Mouse (Mus musculus) hindbrain, embryonic 11.5 days (tissue): Measurements from ENCODE around the gene Nsun4. TPM values are rescaled to one million over a fixed set of nuclear protein-coding genes. Genes with fewer than 3 reads are reported as not detected.

Experiments used
- ATAC-seq: fragments of 200-750 bp; cut with Nextera tagmentation; 2 replicates; pipeline ENCODE4 v1.8.0; 2017; ENCODE audit warnings: mild to moderate bottlenecking, moderate TSS enrichment, moderate library complexity; ENCODE audit not compliant: low FRiP score
- DNase-seq: peaks from one replicate; pipeline ENCODE4 v3.0.0-alpha.2; 2015; ENCODE audit warnings: low spot score
- H3K27ac ChIP-seq: fragments of 300-500 bp; sonication (generic); 2 replicates; pipeline ENCODE4 v1.5.1; 2014; ENCODE audit warnings: mild to moderate bottlenecking, low read depth, low read length
- H3K27me3 ChIP-seq: fragments of 300-500 bp; sonication (generic); 2 replicates; pipeline ENCODE4 v1.6.1; 2014; ENCODE audit warnings: mild to moderate bottlenecking, low read length, moderate library complexity, mixed read lengths; ENCODE audit not compliant: control insufficient read depth, insufficient read depth
- H3K36me3 ChIP-seq: fragments of 300-500 bp; sonication (generic); 2 replicates; pipeline ENCODE4 v1.6.1; 2014; ENCODE audit warnings: mild to moderate bottlenecking, low read length, moderate library complexity, mixed read lengths; ENCODE audit not compliant: control insufficient read depth, insufficient read depth
- H3K4me1 ChIP-seq: fragments of 300-500 bp; sonication (generic); replicated peaks from 2 replicates; pipeline ENCODE4 v1.6.1; 2014; ENCODE audit warnings: low read length, mixed read lengths; ENCODE audit not compliant: control insufficient read depth, insufficient read depth
- H3K4me2 ChIP-seq: fragments of 300-500 bp; sonication (generic); replicated peaks from 2 replicates; pipeline ENCODE4 v1.6.1; 2014; ENCODE audit warnings: mild to moderate bottlenecking, low read depth, low read length
- H3K4me3 ChIP-seq: fragments of 300-500 bp; sonication (generic); 2 replicates; pipeline ENCODE4 v1.5.1; 2014; ENCODE audit warnings: low read depth, low read length
- H3K9ac ChIP-seq: fragments of 300-500 bp; sonication (generic); 2 replicates; pipeline ENCODE4 v1.6.1; 2014; ENCODE audit warnings: low read depth, low read length
- H3K9me3 ChIP-seq: fragments of 300-500 bp; sonication (generic); 2 replicates; pipeline ENCODE4 v1.6.1; 2016; ENCODE audit warnings: low read length; ENCODE audit not compliant: control insufficient read depth
- WGBS: fragments of 180-500 bp; shearing (Covaris S2); extraction: QIAGEN DNeasy Blood & Tissue Kit; methylation state at CpG from one replicate; pipeline ENCODE4 v1.1.7; 2014; 5-methylcytosine and 5-hydroxymethylcytosine counted together
- polyA plus RNA-seq: library from polyadenylated mRNA; unstranded; fragments of >200 nt; fragmentation: Nextera tagmentation; extraction: Ambion mirVana; gene quantifications from 2 replicates; pipeline ENCODE4 v1.2.1, GENCODE M21; 2014

The Nsun4 gene
- polyA plus RNA-seq, 1 experiment from 2014 or later = 19.3 TPM

DNA sequence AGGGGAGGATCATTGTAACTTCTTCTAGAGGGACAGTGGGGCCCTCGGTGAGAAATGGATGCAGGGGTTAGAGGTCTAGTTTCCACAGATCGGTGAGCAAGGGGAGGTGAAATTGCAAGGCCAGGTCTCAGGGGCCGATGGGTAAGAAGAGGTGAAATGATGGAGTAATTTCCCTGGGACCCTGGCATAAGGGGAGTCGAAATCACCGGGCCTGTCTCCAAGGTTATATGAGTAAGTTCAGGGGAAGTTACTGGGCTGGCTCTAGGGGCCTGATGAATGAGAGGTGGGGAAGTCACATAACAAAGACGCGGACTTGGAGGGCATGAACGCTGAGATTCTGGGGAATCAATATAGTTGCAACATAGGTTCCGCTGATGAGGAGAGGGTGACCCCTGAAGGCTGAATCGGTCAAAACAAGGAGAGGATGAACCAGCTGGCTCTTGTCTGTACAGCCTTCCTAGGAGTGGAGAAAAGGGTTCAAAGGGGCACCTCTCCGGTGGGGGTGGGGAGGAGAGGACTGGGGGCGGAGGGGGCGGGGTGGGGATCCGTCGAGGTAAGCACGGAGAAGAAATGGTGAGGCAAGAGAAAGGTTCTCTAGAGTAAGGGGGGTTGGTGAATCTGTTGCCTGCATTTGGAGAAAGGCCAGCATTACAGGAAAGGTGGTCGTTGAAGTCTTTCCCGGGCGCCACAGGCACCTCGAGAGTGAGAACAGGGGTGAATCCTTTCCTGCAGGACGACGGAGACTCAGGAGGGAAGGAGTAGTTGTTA lies 966 bp downstream of the Nsun4 start:
- Histone ChIP-seq H3K36me3 (no peaks in the 10 kb centered on the region), H3K9ac (peak overlapping the region; percentile 58), H3K27me3 (no peaks in the 10 kb centered on the region), H3K4me2 (peak overlapping the region; percentile 57), H3K4me3 (peak overlapping the region; percentile 61), H3K4me1 (0 out of 2 replicates have a peak, but pooled peaks cover 4% of the 10 kb centered on the region), H3K9me3 (no peaks in the 10 kb centered on the region), H3K27ac (peak overlapping the region; percentile 87)
- DNase-seq (peak; percentile 59), ATAC-seq (peak; percentile 49)
- 10% methylated on average over 22 of the region's 22 CpGs for WGBS

DNA sequence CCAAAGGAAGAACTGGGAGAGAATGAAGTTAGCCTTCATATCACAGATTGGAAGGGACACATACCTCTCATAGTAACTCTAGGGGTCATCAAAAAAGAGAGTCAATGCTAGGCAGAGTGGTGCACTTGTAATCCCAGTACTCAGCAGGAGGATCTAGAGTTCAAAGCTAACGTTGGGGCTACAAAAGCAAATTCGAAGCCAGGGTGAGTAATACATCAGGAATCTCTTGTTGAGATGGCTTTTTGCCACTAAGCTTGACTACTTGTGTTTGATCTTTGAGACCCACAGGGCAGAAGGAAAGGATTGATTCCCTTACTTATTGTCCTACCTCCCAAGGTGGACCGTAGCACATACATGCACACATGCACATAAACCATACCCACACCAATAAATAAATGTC lies 4.5 kb downstream of the Nsun4 start:
- H3K4me3 ChIP-seq = no peak overlapping the region
- no peaks in the 10 kb centered on the region for H3K27me3 ChIP-seq
- 89% methylated on average over 3 of the region's 3 CpGs for WGBS

DNA sequence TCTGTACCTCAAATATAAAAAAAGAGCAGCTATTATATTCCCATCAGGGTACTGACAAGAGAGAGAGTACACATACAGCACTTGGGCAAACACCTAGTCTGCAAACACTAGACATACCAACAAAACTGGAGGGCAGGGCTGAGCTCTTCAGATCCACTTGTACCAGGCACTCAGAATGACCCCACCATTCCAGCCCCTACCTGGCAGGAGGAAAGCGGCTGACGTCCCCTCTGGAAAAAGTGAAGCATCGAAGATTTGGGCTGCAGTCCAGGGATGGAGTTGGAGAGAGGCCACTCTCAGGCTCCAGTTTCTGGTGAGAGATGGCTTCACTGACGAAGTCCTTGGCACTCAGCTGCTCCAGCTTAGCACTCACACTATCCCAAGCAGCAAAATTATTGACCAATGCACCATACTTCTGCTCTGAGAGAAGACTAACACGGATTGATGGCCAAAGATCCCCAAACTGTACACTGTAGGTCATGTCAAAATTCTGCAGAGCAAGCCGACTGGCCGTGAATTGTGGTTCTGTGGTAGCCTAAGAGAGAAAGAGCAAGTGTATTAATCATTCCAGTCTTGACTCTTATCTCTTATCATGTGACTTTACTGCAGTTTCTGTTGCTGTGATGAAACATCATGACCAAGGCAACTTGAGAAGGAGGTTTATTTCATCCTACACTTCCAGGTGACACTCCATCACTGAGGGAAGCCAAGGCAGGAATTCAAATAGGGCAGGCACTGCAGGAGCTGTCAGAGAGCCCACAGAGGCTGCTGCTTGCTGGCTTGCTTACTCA lies 5.4 kb downstream of the Nsun4 start:
- Histone ChIP-seq H3K9ac (no peak overlapping the region), H3K27me3 (no peaks in the 10 kb centered on the region), H3K4me2 (no peak overlapping the region), H3K4me1 (0 out of 2 replicates have a peak, but pooled peaks cover 4% of the 10 kb centered on the region), H3K9me3 (no peaks in the 10 kb centered on the region), H3K4me3 (no peak overlapping the region), H3K36me3 (no peaks in the 10 kb centered on the region), H3K27ac (no peak overlapping the region)
- WGBS = 81% methylated on average over 7 of the region's 7 CpGs
- DNase-seq (no peak), ATAC-seq (no peak)

More for the DNA sequence above, 4.5 kb downstream of the Nsun4 start:
- H3K9me3 ChIP-seq = no peaks in the 10 kb centered on the region
- no peaks in the 10 kb centered on the region for H3K36me3 ChIP-seq
- no peak for ATAC-seq
- no peak overlapping the region for H3K4me2 ChIP-seq
- DNase-seq = no peak
- no peak overlapping the region for H3K9ac ChIP-seq
- no peak overlapping the region for H3K27ac ChIP-seq
- H3K4me1 ChIP-seq = 0 out of 2 replicates have a peak, but pooled peaks cover 4% of the 10 kb centered on the region

DNA sequence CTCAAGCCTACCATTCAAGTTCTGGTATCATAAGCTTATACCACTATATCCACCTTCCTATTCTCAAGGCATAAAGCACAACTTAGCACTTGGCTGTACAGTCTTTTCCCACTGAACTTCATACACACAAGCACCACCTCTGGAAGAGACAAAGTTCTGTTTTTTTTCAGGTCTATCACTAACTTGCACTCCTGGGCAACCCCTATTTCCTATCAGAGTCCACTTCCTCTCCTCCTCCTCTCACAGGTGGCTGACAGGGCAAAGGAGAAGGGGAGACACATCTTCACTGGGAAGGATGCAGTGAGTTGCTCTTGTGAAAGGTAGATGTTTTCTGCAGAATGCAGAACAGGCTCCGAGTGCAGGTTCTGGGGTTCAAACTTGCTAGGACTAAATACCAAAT lies 6.0 kb downstream of the Nsun4 start:
- 96% methylated on average over 1 of the region's 1 CpGs for WGBS
- Histone ChIP-seq H3K27me3 (no peaks in the 10 kb centered on the region), H3K4me1 (0 out of 2 replicates have a peak, but pooled peaks cover 4% of the 10 kb centered on the region), H3K4me2 (no peak overlapping the region), H3K9me3 (no peaks in the 10 kb centered on the region), H3K4me3 (no peak overlapping the region), H3K9ac (no peak overlapping the region), H3K27ac (no peak overlapping the region), H3K36me3 (0 out of 2 replicates have a peak, but pooled peaks cover 3% of the 10 kb centered on the region)
- no peak for ATAC-seq
- no peak for DNase-seq

DNA sequence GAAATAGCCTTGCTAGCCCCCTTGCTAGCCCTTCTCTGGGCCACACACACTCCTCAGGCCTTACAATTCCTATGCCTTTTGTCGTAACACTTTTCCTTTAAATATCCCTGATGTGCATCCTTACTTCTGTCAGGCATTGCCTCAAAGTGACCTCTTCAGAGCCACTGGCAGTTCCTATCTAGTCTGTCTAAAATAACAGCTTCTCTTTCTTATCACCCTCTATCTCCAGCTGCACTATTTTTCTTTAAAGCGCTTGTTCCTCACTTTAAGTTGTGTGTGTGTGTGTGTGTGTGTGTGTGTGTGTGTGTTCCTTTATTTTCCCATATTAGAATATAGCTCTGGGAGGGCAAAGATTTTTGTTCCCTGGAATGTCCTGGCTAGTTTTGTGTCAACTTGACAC lies 7.1 kb downstream of the Nsun4 start:
- WGBS = 94% methylated on average over 2 of the region's 2 CpGs
- no peak overlapping the region for H3K4me2 ChIP-seq
- no peak for DNase-seq

DNA sequence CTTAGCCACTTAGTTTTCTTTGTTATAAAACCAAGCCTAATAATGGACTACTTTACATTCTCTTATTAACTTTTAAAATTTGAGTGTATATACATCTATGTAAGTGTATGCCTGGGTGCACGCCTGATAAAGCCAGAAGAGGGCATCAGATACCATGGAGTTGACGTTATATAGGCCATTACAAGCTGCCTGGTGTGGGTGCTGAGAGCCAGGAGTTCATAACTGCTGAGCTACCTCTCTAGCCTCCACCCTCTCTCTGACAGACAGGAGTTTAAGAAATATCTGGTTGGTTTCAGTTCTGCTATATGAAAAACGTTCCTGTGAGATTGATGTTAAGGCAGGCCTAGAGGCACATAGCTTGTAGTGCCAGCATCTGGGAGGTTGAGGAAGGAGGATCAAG lies 11.5 kb downstream of the Nsun4 start:
- H3K4me3 ChIP-seq = no peak overlapping the region
- H3K27me3 ChIP-seq = no peaks in the 10 kb centered on the region
- H3K9me3 ChIP-seq = no peaks in the 10 kb centered on the region
- H3K36me3 ChIP-seq = 0 out of 2 replicates have a peak, but pooled peaks cover 3% of the 10 kb centered on the region
- H3K9ac ChIP-seq = no peak overlapping the region
- 85% methylated on average over 3 of the region's 3 CpGs for whole genome bisulfite sequencing
- no peaks in the 10 kb centered on the region for H3K4me1 ChIP-seq
- no peak overlapping the region for H3K4me2 ChIP-seq
- DNase-seq = no peak
- no peak overlapping the region for H3K27ac ChIP-seq
- ATAC-seq = no peak

More for the DNA sequence above, 7.1 kb downstream of the Nsun4 start:
- H3K4me3 ChIP-seq = no peak overlapping the region
- 0 out of 2 replicates have a peak, but pooled peaks cover 3% of the 10 kb centered on the region for H3K36me3 ChIP-seq
- ATAC-seq = no peak
- no peak overlapping the region for H3K27ac ChIP-seq
- H3K4me1 ChIP-seq = no peaks in the 10 kb centered on the region
- H3K9ac ChIP-seq = no peak overlapping the region
- H3K9me3 ChIP-seq = no peaks in the 10 kb centered on the region
- H3K27me3 ChIP-seq = no peaks in the 10 kb centered on the region

DNA sequence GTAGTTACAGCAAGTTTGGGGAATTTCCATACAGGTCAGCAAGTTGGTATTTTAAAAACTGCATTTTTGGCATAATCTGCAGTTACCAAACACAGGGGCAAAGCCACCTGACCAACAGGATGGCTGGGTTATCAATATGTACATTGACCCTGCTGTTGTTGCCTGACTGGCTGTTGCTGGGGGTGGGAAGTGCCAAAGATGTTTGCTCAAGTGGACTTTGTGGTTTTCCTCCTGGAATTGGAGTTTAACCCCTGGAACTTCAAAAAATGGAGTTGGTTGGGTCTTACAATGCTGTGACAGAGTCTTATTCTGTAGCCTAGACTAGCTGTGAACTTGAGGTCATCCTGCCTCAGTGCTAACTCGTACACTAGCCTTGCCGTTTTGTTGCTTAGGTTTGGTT lies 13.2 kb downstream of the Nsun4 start:
- ATAC-seq (no peak), DNase-seq (no peak)
- H3K9ac ChIP-seq = no peak overlapping the region
- no peak overlapping the region for H3K4me2 ChIP-seq
- no peak overlapping the region for H3K4me3 ChIP-seq
- 0 out of 2 replicates have a peak, but pooled peaks cover 3% of the 10 kb centered on the region for H3K36me3 ChIP-seq
- H3K4me1 ChIP-seq = no peaks in the 10 kb centered on the region
- 93% methylated on average over 2 of the region's 2 CpGs for WGBS
- no peak overlapping the region for H3K27ac ChIP-seq
- H3K27me3 ChIP-seq = no peaks in the 10 kb centered on the region
- no peaks in the 10 kb centered on the region for H3K9me3 ChIP-seq

DNA sequence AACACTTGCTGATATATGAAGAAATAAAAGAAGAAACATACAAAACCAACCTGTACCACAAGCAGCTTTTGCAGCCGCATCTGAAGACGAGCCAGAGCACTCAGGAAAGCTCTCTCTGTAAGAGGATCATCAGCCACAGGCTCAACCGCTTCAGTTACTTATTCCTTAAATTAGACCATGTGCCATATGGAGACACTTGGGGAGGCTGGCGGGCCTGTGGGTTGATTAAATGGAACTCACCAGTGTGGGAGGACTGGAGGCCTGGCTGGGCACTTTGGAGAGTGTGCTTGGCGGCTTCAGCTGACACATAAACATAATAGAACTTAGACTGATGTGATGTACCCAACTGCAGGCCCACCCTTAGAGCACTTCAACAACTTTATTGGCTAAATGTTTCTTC lies 20.3 kb downstream of the Nsun4 start:
- Histone ChIP-seq H3K36me3 (peaks cover 5% of the 10 kb centered on the region; the same call in 1 of the 2 replicates), H3K27ac (no peak overlapping the region), H3K4me3 (no peak overlapping the region), H3K9ac (no peak overlapping the region), H3K9me3 (no peaks in the 10 kb centered on the region), H3K27me3 (no peaks in the 10 kb centered on the region), H3K4me2 (no peak overlapping the region), H3K4me1 (no peaks in the 10 kb centered on the region)
- DNase-seq = no peak
- no peak for ATAC-seq
- WGBS = 88% methylated on average over 5 of the region's 5 CpGs
